Mouse (Mus musculus): ENCODE measurements around the gene Fam217b. TPM values are rescaled to one million over a fixed set of nuclear protein-coding genes. Genes with fewer than 3 reads are reported as not detected.

Gene Fam217b
- polyA plus RNA-seq, 1 experiment from 2014 or later = 3.7 TPM

- H3K9ac ChIP-seq (ENCODE audit: low read length) = no peak overlapping the region
- no peak for ATAC-seq (ENCODE audit: insufficient read depth, low FRiP score)
- no peak overlapping the region for H3K4me2 ChIP-seq (ENCODE audit: low read depth, low read length)
- H3K27ac ChIP-seq (ENCODE audit: low read length) = no peak overlapping the region
- H3K9me3 ChIP-seq (replicated peaks; ENCODE audit: control insufficient read depth, low read length) = no peaks in the 10 kb centered on the region
- H3K36me3 ChIP-seq (ENCODE audit: control insufficient read depth, insufficient read depth, low read length) = no peaks in the 10 kb centered on the region
- no peaks in the 10 kb centered on the region for H3K27me3 ChIP-seq (ENCODE audit: control insufficient read depth, insufficient read depth, low read length)
- H3K4me3 ChIP-seq (replicated peaks; ENCODE audit: low read length) = no peak overlapping the region
- 82% methylated on average over 4 of the region's 4 CpGs for whole genome bisulfite sequencing
- 0 out of 2 replicates have a peak, but pooled peaks cover 3% of the 10 kb centered on the region for H3K4me1 ChIP-seq (ENCODE audit: control insufficient read depth, insufficient read depth, low read length)
These were observed 14.4 kb downstream of the Fam217b start for GRCm38 (mm10) chr2:178428676-178429075.

- Histone ChIP-seq H3K27me3 (ENCODE audit: control insufficient read depth, insufficient read depth, low read length) (no peaks in the 10 kb centered on the region), H3K27ac (ENCODE audit: low read length) (no peak overlapping the region), H3K9ac (ENCODE audit: low read length) (no peak overlapping the region), H3K4me2 (ENCODE audit: low read depth, low read length) (no peak overlapping the region), H3K9me3 (replicated peaks; ENCODE audit: control insufficient read depth, low read length) (no peaks in the 10 kb centered on the region), H3K36me3 (ENCODE audit: control insufficient read depth, insufficient read depth, low read length) (no peaks in the 10 kb centered on the region), H3K4me1 (ENCODE audit: control insufficient read depth, insufficient read depth, low read length) (0 out of 2 replicates have a peak, but pooled peaks cover 3% of the 10 kb centered on the region), H3K4me3 (replicated peaks; ENCODE audit: low read length) (no peak overlapping the region)
- no peak for ATAC-seq (ENCODE audit: insufficient read depth, low FRiP score)
- WGBS = 69% methylated on average over 6 of the region's 6 CpGs
These were observed 15.1 kb downstream of the Fam217b start for GRCm38 (mm10) chr2:178429426-178429825.

DNA sequence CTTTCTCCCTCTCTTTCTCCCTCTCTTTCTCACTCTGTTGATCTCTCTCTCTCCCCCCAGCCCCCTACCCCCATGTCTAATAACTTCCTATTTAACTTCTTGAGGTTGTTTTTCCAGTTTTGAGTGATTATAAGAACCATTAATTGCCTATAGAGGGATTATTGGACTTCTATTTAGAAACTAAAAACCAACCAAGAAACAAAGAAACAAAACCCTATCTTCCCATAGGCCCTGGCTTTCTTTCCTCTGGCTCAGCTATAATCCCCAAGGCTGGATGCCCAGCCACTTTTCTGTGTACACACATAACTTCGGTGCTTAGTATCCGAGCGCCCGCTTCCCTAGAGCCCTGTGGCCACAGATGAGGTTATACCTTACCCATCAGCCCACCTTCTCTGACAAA, 15.9 kb downstream of the Fam217b start, which contains the start of gene Cdh26:
Gene Cdh26 (plus strand): TSS at position 301 of the 400 bp plus-strand sequence.
- 78% methylated on average over 4 of the region's 4 CpGs for WGBS
- H3K27me3 ChIP-seq (ENCODE audit: control insufficient read depth, insufficient read depth, low read length) = no peaks in the 10 kb centered on the region
- no peak for ATAC-seq (ENCODE audit: insufficient read depth, low FRiP score)
- no peaks in the 10 kb centered on the region for H3K9me3 ChIP-seq (replicated peaks; ENCODE audit: control insufficient read depth, low read length)
- H3K4me2 ChIP-seq (ENCODE audit: low read depth, low read length) = no peak within 1 kb of the TSS
- 0 out of 2 replicates have a peak, but pooled peaks cover 3% of the 10 kb centered on the region for H3K4me1 ChIP-seq (ENCODE audit: control insufficient read depth, insufficient read depth, low read length)
- no peak within 1 kb of the TSS for H3K9ac ChIP-seq (ENCODE audit: low read length)
- no peaks in the 10 kb centered on the region for H3K36me3 ChIP-seq (ENCODE audit: control insufficient read depth, insufficient read depth, low read length)
- H3K4me3 ChIP-seq (replicated peaks; ENCODE audit: low read length) = no peak within 1 kb of the TSS
- no peak within 1 kb of the TSS for H3K27ac ChIP-seq (ENCODE audit: low read length)

DNA sequence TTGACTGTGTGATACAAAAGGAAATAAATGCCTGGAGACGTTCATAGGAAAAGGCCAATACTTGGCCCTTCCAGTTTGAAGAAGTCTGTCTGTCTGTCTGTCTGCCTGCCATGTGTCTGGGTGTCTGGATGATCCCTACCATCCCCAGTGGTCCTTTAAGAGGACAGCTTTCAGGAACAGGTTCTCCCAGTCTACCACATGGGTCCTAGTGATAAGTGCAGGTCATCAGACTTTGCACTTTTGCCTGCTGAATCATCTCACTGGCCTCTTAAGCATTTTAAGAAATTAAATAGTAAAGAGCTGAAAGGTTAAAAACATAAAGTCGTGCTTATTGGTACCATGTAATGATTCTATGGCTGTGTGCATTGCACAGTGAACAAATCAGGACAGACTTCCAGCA, 19.2 kb downstream of the Fam217b start:
- Histone ChIP-seq H3K36me3 (ENCODE audit: control insufficient read depth, insufficient read depth, low read length) (no peaks in the 10 kb centered on the region), H3K27ac (ENCODE audit: low read length) (no peak overlapping the region), H3K9ac (ENCODE audit: low read length) (no peak overlapping the region), H3K27me3 (ENCODE audit: control insufficient read depth, insufficient read depth, low read length) (no peaks in the 10 kb centered on the region), H3K4me3 (replicated peaks; ENCODE audit: low read length) (no peak overlapping the region), H3K4me1 (ENCODE audit: control insufficient read depth, insufficient read depth, low read length) (0 out of 2 replicates have a peak, but pooled peaks cover 3% of the 10 kb centered on the region), H3K4me2 (ENCODE audit: low read depth, low read length) (no peak overlapping the region), H3K9me3 (replicated peaks; ENCODE audit: control insufficient read depth, low read length) (no peaks in the 10 kb centered on the region)
- ATAC-seq (ENCODE audit: insufficient read depth, low FRiP score) = no peak
- WGBS = 69% methylated on average over 2 of the region's 2 CpGs

DNA sequence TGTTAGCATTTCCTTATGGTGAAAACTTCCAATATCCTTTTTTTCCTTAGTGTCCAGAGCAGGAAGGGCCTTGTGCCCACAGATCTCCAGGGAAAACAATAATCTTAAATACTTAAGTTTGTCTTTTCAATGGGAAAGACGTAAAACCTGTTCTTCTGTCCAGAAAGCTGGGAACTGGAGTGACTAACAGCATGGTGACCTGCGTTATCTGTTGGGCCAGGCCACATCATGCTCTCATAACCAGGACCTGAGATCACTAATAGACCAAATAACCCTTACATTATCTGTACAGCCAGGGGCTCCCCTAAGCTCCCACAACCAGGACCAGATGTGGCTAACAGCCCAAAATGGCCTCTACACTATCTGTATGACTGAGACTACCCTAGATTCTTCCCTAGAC, 19.6 kb downstream of the Fam217b start:
- ATAC-seq (ENCODE audit: insufficient read depth, low FRiP score) = no peak
- Histone ChIP-seq H3K9me3 (replicated peaks; ENCODE audit: control insufficient read depth, low read length) (no peaks in the 10 kb centered on the region), H3K27ac (ENCODE audit: low read length) (no peak overlapping the region), H3K4me2 (ENCODE audit: low read depth, low read length) (no peak overlapping the region), H3K9ac (ENCODE audit: low read length) (no peak overlapping the region), H3K4me3 (replicated peaks; ENCODE audit: low read length) (no peak overlapping the region), H3K4me1 (ENCODE audit: control insufficient read depth, insufficient read depth, low read length) (0 out of 2 replicates have a peak, but pooled peaks cover 3% of the 10 kb centered on the region), H3K36me3 (ENCODE audit: control insufficient read depth, insufficient read depth, low read length) (no peaks in the 10 kb centered on the region), H3K27me3 (ENCODE audit: control insufficient read depth, insufficient read depth, low read length) (no peaks in the 10 kb centered on the region)
- 76% methylated on average over 2 of the region's 2 CpGs for WGBS

GRCm38 (mm10) chr2:178437311-178437710, 23.0 kb downstream of the Fam217b start:
- H3K4me1 ChIP-seq (ENCODE audit: control insufficient read depth, insufficient read depth, low read length) = no peaks in the 10 kb centered on the region
- H3K27ac ChIP-seq (ENCODE audit: low read length) = no peak overlapping the region
- H3K4me3 ChIP-seq (replicated peaks; ENCODE audit: low read length) = no peak overlapping the region
- H3K36me3 ChIP-seq (ENCODE audit: control insufficient read depth, insufficient read depth, low read length) = no peaks in the 10 kb centered on the region
- no peak overlapping the region for H3K9ac ChIP-seq (ENCODE audit: low read length)
- H3K27me3 ChIP-seq (ENCODE audit: control insufficient read depth, insufficient read depth, low read length) = no peaks in the 10 kb centered on the region
- H3K9me3 ChIP-seq (replicated peaks; ENCODE audit: control insufficient read depth, low read length) = no peaks in the 10 kb centered on the region
- H3K4me2 ChIP-seq (ENCODE audit: low read depth, low read length) = no peak overlapping the region
- 54% methylated on average over 9 of the region's 9 CpGs for WGBS
- ATAC-seq (ENCODE audit: insufficient read depth, low FRiP score) = no peak

GRCm38 (mm10) chr2:178449386-178449785, 35.1 kb downstream of the Fam217b start:
- Histone ChIP-seq H3K9me3 (replicated peaks; ENCODE audit: control insufficient read depth, low read length) (no peaks in the 10 kb centered on the region), H3K27me3 (ENCODE audit: control insufficient read depth, insufficient read depth, low read length) (no peaks in the 10 kb centered on the region), H3K9ac (ENCODE audit: low read length) (no peak overlapping the region), H3K4me2 (ENCODE audit: low read depth, low read length) (no peak overlapping the region), H3K27ac (ENCODE audit: low read length) (no peak overlapping the region), H3K4me1 (ENCODE audit: control insufficient read depth, insufficient read depth, low read length) (no peaks in the 10 kb centered on the region), H3K36me3 (ENCODE audit: control insufficient read depth, insufficient read depth, low read length) (no peaks in the 10 kb centered on the region), H3K4me3 (replicated peaks; ENCODE audit: low read length) (no peak overlapping the region)
- ATAC-seq (ENCODE audit: insufficient read depth, low FRiP score) = no peak
- WGBS = 76% methylated on average over 4 of the region's 4 CpGs

DNA sequence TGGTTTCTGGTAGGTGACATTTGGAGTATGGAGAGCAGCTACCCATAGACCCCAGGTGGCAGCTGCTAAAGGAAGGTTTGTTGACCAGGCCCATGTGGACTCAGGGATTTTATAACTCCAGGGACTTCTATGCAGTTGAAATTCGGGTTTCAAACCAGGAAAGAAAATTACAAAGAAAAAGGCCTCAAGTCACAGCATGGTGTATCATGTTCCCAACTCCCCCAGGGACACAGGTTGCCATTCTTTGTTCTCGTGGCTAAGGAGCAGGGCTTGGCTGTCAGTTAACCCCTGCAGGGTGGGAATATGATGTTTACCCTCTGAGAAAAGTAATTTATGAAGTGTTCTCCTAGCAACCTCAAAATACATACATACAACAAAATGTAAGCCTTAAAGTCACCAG, 35.9 kb downstream of the Fam217b start:
- no peak for ATAC-seq (ENCODE audit: insufficient read depth, low FRiP score)
- no peak overlapping the region for H3K4me3 ChIP-seq (replicated peaks; ENCODE audit: low read length)
- H3K9ac ChIP-seq (ENCODE audit: low read length) = no peak overlapping the region
- H3K27ac ChIP-seq (ENCODE audit: low read length) = no peak overlapping the region
- no peaks in the 10 kb centered on the region for H3K36me3 ChIP-seq (ENCODE audit: control insufficient read depth, insufficient read depth, low read length)
- 30% methylated on average over 2 of the region's 2 CpGs for WGBS
- H3K9me3 ChIP-seq (replicated peaks; ENCODE audit: control insufficient read depth, low read length) = no peaks in the 10 kb centered on the region
- peaks cover 7% of the 10 kb centered on the region; the same call in 1 of the 2 replicates for H3K4me1 ChIP-seq (ENCODE audit: control insufficient read depth, insufficient read depth, low read length)
- no peak overlapping the region for H3K4me2 ChIP-seq (ENCODE audit: low read depth, low read length)
- H3K27me3 ChIP-seq (ENCODE audit: control insufficient read depth, insufficient read depth, low read length) = no peaks in the 10 kb centered on the region

GRCm38 (mm10) chr2:178450961-178451360, 36.6 kb downstream of the Fam217b start:
- H3K27ac ChIP-seq (ENCODE audit: low read length) = no peak overlapping the region
- no peak overlapping the region for H3K4me3 ChIP-seq (replicated peaks; ENCODE audit: low read length)
- no peaks in the 10 kb centered on the region for H3K36me3 ChIP-seq (ENCODE audit: control insufficient read depth, insufficient read depth, low read length)
- no peaks in the 10 kb centered on the region for H3K27me3 ChIP-seq (ENCODE audit: control insufficient read depth, insufficient read depth, low read length)
- H3K4me1 ChIP-seq (ENCODE audit: control insufficient read depth, insufficient read depth, low read length) = peaks cover 11% of the 10 kb centered on the region; the same call in 1 of the 2 replicates
- no peak overlapping the region for H3K4me2 ChIP-seq (ENCODE audit: low read depth, low read length)
- H3K9ac ChIP-seq (ENCODE audit: low read length) = no peak overlapping the region
- H3K9me3 ChIP-seq (replicated peaks; ENCODE audit: control insufficient read depth, low read length) = no peaks in the 10 kb centered on the region
- 72% methylated on average over 10 of the region's 10 CpGs for WGBS
- ATAC-seq (ENCODE audit: insufficient read depth, low FRiP score) = no peak

All from stomach, embryonic 16.5 days (tissue).